Mouse (Mus musculus): ENCODE measurements around the gene Gpha2. TPM values are rescaled to one million over a fixed set of nuclear protein-coding genes. Genes with fewer than 3 reads are reported as not detected.

Gene Gpha2
- 0.64 TPM for polyA plus RNA-seq (2014; fragmentation: Illumina TruSeq; extraction: RNeasy Lipid Tissue Mini Kit (QIAGEN cat#74804); ENCODE audit: insufficient read depth, low read depth, low replicate concordance)

DNA sequence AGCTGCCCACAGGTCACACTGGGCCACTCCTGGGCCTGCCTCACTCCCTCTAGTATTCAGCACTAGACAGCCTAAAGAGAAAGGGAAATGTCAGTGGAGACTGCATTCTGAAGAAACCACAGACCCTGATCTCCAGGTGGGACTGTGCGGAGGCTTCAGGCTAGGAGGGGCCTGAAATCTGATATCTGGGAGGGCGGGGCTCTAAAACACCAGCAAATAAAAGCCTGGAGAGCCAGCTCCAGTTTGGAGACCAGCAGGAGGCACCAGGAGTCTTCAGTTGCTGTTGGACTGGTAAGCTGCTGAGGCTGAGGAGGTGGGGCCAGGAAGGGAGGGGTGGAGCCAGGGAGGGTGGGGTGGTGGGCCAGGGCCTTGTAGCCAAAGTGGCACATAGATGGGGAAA, at the start of gene Gpha2:
Gpha2 (plus strand) TSS at position 246 of the 400 bp plus-strand sequence.

DNA sequence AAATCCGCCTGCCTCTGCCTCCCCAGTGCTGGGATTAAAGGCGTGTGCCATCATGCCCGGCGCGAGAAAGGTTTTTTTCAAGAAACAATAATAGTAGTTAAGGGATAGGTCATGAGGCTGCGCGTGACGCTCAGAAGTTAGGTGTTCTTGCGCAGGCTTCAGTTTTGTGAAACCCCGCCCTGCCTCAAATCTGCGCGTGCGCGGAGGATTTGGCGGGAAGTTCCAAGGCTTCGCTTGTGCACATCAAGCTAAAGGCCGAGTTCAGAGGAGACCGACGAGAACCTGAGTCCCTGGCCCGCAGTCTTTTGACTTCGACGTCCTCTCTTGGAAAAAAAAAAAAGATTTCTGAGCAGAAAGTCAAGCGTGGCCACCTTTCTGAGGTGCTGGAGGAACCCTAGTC, 42.0 kb upstream of the Gpha2 start, which contains the start of gene Majin:
Majin (plus strand) TSS at position 258 of the 400 bp plus-strand sequence.

DNA sequence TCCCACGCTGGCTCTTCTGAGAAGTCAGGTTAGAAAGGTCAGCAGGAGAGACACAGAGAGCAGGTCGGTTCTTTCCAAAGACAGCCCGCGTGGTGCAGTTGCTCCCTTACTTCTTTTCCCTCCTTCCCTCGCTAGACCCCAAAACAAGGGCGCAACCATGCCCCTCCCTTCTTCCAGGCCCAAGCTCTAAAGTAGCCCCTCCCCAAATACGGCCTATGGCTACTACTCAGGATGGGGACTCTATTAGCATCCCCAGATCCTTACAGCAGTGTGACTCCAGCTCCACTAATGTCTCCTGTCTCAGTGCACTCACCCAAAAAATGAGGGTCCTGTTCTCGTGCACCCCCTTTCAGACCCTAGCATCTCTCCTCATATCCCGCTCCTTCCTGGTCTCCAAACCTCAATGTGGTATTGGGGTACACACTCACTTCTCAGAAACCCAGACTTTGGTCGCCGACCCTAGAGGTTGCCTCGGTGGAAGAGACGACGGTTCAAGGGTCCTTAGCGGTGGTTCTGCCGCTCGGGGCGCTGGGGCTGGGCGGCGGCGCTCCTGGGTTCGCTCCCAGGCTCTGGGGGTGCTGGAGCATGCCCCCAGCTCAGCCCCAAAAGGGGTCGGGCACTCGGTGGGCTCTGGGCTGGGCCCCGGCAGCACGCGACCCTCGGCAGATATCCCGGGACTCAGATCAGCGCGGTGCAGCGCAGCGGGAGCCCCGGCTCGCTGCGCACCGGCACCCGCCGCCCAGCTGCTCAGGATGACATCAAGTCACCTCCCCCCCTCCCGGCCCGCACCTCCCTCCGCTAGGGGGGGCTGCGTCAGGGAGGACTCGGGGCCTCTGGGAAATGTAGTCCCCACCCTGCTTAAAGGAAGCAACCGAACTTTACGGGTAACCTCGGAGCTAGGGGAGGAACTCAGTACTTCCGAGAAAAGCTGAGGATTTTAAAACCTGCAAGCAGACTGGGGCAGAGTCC, 9.2 kb downstream of the Gpha2 start, which contains the start of gene Ppp2r5b:
Ppp2r5b (minus strand) TSS at position 789 of the 969 bp plus-strand sequence.

DNA sequence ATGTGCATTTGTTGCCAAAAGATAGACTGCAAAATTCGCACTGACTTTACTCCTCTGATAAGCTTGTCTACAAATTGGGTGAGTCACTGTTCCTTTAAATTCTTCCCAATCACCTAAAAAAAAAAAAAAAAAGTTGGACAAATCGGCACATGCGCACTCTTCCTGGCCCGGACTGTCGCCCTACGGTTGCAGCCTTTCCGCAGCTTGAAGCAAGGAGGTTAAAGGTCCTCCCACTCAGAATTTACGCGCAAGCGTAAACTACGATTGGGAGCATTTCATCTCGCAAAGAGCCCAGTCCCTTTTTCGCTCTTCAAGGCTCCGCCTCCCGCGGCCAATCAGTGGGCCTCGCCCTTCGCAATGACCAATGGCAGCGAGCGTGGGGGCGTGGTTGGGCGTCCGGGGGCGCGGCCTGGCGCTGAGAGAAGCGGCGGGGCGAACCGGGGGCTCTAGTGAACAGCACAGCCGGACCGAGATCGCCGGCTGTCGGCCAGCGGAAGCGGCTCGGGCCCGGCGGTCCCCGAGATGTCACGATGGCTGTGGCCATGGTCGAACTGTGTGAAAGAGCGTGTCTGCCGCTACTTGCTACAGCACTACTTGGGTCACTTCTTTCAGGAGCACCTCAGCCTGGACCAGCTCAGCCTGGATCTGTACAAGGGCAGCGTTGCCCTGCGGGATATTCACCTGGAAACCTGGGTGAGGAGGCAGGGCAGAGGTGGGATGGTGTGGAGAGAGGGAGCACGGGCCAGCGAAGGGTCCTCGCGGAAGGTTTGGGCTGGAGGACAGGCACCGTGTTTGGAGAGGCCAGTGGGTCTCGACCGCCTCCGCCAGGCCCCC, 15.3 kb downstream of the Gpha2 start, which contains the start of gene Atg2a:
Atg2a (plus strand) TSS at position 395 of the 834 bp plus-strand sequence.

DNA sequence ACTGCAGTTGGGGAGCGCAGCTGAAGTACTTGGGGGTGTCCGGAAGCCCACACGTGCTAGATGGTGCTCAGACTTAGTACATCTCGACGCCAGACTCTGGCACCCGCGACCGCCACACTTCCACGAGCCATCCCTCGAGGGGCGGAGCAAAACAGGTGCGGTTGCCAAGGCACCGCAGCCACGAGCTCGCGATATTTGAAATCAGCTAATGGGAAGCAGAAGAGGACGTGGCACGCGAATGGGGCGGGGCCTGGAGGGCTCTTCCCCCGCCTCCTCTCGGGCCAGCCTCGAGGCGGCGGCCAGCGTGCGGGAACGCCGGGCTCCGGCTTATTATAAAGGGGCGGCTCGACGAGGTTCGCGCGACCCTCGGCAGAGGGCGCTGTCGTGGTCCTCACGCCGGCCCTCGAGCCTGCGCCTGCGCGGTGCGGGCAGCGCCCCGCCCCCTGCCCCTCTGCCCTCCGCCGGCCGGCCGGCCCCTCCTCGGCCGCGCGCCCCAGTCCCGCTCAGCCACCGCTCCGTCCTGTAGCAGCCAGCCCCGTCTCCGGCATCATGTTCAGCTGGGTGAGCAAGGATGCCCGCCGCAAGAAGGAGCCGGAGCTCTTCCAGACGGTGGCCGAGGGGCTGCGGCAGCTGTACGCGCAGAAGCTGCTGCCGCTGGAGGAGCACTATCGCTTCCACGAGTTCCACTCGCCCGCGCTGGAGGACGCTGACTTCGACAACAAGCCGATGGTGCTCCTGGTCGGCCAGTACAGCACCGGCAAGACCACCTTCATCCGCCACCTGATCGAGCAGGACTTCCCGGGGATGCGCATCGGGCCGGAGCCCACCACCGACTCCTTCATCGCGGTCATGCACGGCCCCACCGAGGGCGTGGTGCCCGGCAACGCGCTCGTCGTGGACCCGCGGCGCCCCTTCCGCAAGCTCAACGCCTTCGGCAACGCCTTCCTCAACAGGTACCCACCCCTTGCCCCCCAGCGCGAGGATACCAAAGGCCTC, 50.5 kb downstream of the Gpha2 start, which contains the start of gene Ehd1:
Ehd1 (plus strand) TSS at position 300 of the 996 bp plus-strand sequence.

Other genes starting within 250 kb of the Gpha2 start
- not detected for gene Slc22a20, start 240.2 kb upstream of the Gpha2 start, polyA plus RNA-seq (2014; fragmentation: Illumina TruSeq; extraction: RNeasy Lipid Tissue Mini Kit (QIAGEN cat#74804); ENCODE audit: insufficient read depth, low read depth, low replicate concordance)
- gene Capn1, start 210.5 kb upstream of the Gpha2 start, polyA plus RNA-seq (2014; fragmentation: Illumina TruSeq; extraction: RNeasy Lipid Tissue Mini Kit (QIAGEN cat#74804); ENCODE audit: insufficient read depth, low read depth, low replicate concordance), result 30.1 TPM
- 23.8 TPM for gene Syvn1, start 179.8 kb upstream of the Gpha2 start, polyA plus RNA-seq (2014; fragmentation: Illumina TruSeq; extraction: RNeasy Lipid Tissue Mini Kit (QIAGEN cat#74804); ENCODE audit: insufficient read depth, low read depth, low replicate concordance)
- gene Mrpl49, start 168.6 kb upstream of the Gpha2 start, polyA plus RNA-seq (2014; fragmentation: Illumina TruSeq; extraction: RNeasy Lipid Tissue Mini Kit (QIAGEN cat#74804); ENCODE audit: insufficient read depth, low read depth, low replicate concordance), result 25.9 TPM
- 2,086 TPM for gene Fau, start 168.5 kb upstream of the Gpha2 start, polyA plus RNA-seq (2014; fragmentation: Illumina TruSeq; extraction: RNeasy Lipid Tissue Mini Kit (QIAGEN cat#74804); ENCODE audit: insufficient read depth, low read depth, low replicate concordance)
- 21.2 TPM for gene Znhit2, start 165.2 kb upstream of the Gpha2 start, polyA plus RNA-seq (2014; fragmentation: Illumina TruSeq; extraction: RNeasy Lipid Tissue Mini Kit (QIAGEN cat#74804); ENCODE audit: insufficient read depth, low read depth, low replicate concordance)
- 10.4 TPM for gene Tm7sf2, start 158.0 kb upstream of the Gpha2 start, polyA plus RNA-seq (2014; fragmentation: Illumina TruSeq; extraction: RNeasy Lipid Tissue Mini Kit (QIAGEN cat#74804); ENCODE audit: insufficient read depth, low read depth, low replicate concordance)
- 30.5 TPM for gene Vps51, start 149.1 kb upstream of the Gpha2 start, polyA plus RNA-seq (2014; fragmentation: Illumina TruSeq; extraction: RNeasy Lipid Tissue Mini Kit (QIAGEN cat#74804); ENCODE audit: insufficient read depth, low read depth, low replicate concordance)
- gene Tmem262, start 146.3 kb upstream of the Gpha2 start, polyA plus RNA-seq (2014; fragmentation: Illumina TruSeq; extraction: RNeasy Lipid Tissue Mini Kit (QIAGEN cat#74804); ENCODE audit: insufficient read depth, low read depth, low replicate concordance), result not detected
- gene Gm28374, start 144.1 kb upstream of the Gpha2 start, polyA plus RNA-seq (2014; fragmentation: Illumina TruSeq; extraction: RNeasy Lipid Tissue Mini Kit (QIAGEN cat#74804); ENCODE audit: insufficient read depth, low read depth, low replicate concordance), result not detected
- 30.3 TPM for gene Zfpl1, start 141.4 kb upstream of the Gpha2 start, polyA plus RNA-seq (2014; fragmentation: Illumina TruSeq; extraction: RNeasy Lipid Tissue Mini Kit (QIAGEN cat#74804); ENCODE audit: insufficient read depth, low read depth, low replicate concordance)
- 0.73 TPM for gene Cdca5, start 141.4 kb upstream of the Gpha2 start, polyA plus RNA-seq (2014; fragmentation: Illumina TruSeq; extraction: RNeasy Lipid Tissue Mini Kit (QIAGEN cat#74804); ENCODE audit: insufficient read depth, low read depth, low replicate concordance)
- gene AC131692.1, start 132.0 kb upstream of the Gpha2 start, polyA plus RNA-seq (2014; fragmentation: Illumina TruSeq; extraction: RNeasy Lipid Tissue Mini Kit (QIAGEN cat#74804); ENCODE audit: insufficient read depth, low read depth, low replicate concordance), result not detected
- not detected for gene Naaladl1, start 120.6 kb upstream of the Gpha2 start, polyA plus RNA-seq (2014; fragmentation: Illumina TruSeq; extraction: RNeasy Lipid Tissue Mini Kit (QIAGEN cat#74804); ENCODE audit: insufficient read depth, low read depth, low replicate concordance)
- 9.6 TPM for gene Sac3d1, start 107.7 kb upstream of the Gpha2 start, polyA plus RNA-seq (2014; fragmentation: Illumina TruSeq; extraction: RNeasy Lipid Tissue Mini Kit (QIAGEN cat#74804); ENCODE audit: insufficient read depth, low read depth, low replicate concordance)
- 19.4 TPM for gene Snx15, start 98.1 kb upstream of the Gpha2 start, polyA plus RNA-seq (2014; fragmentation: Illumina TruSeq; extraction: RNeasy Lipid Tissue Mini Kit (QIAGEN cat#74804); ENCODE audit: insufficient read depth, low read depth, low replicate concordance)
- gene Batf2, start 85.4 kb upstream of the Gpha2 start, polyA plus RNA-seq (2014; fragmentation: Illumina TruSeq; extraction: RNeasy Lipid Tissue Mini Kit (QIAGEN cat#74804); ENCODE audit: insufficient read depth, low read depth, low replicate concordance), result 4.7 TPM
- 47.3 TPM for gene Arl2, start 84.8 kb upstream of the Gpha2 start, polyA plus RNA-seq (2014; fragmentation: Illumina TruSeq; extraction: RNeasy Lipid Tissue Mini Kit (QIAGEN cat#74804); ENCODE audit: insufficient read depth, low read depth, low replicate concordance)
- 0.18 TPM for gene Majin, start 42.0 kb upstream of the Gpha2 start, polyA plus RNA-seq (2014; fragmentation: Illumina TruSeq; extraction: RNeasy Lipid Tissue Mini Kit (QIAGEN cat#74804); ENCODE audit: insufficient read depth, low read depth, low replicate concordance)
- 22.8 TPM for gene Ppp2r5b, start 9.5 kb downstream of the Gpha2 start, polyA plus RNA-seq (2014; fragmentation: Illumina TruSeq; extraction: RNeasy Lipid Tissue Mini Kit (QIAGEN cat#74804); ENCODE audit: insufficient read depth, low read depth, low replicate concordance)
- 6.0 TPM for gene Atg2a, start 15.3 kb downstream of the Gpha2 start, polyA plus RNA-seq (2014; fragmentation: Illumina TruSeq; extraction: RNeasy Lipid Tissue Mini Kit (QIAGEN cat#74804); ENCODE audit: insufficient read depth, low read depth, low replicate concordance)
- 75.5 TPM for gene Ehd1, start 50.3 kb downstream of the Gpha2 start, polyA plus RNA-seq (2014; fragmentation: Illumina TruSeq; extraction: RNeasy Lipid Tissue Mini Kit (QIAGEN cat#74804); ENCODE audit: insufficient read depth, low read depth, low replicate concordance)
- gene Cdc42bpg, start 80.1 kb downstream of the Gpha2 start, polyA plus RNA-seq (2014; fragmentation: Illumina TruSeq; extraction: RNeasy Lipid Tissue Mini Kit (QIAGEN cat#74804); ENCODE audit: insufficient read depth, low read depth, low replicate concordance), result 44.0 TPM
- 16.7 TPM for gene Men1, start 108.6 kb downstream of the Gpha2 start, polyA plus RNA-seq (2014; fragmentation: Illumina TruSeq; extraction: RNeasy Lipid Tissue Mini Kit (QIAGEN cat#74804); ENCODE audit: insufficient read depth, low read depth, low replicate concordance)
- 49.4 TPM for gene Map4k2, start 114.8 kb downstream of the Gpha2 start, polyA plus RNA-seq (2014; fragmentation: Illumina TruSeq; extraction: RNeasy Lipid Tissue Mini Kit (QIAGEN cat#74804); ENCODE audit: insufficient read depth, low read depth, low replicate concordance)
- 58.0 TPM for gene Sf1, start 137.3 kb downstream of the Gpha2 start, polyA plus RNA-seq (2014; fragmentation: Illumina TruSeq; extraction: RNeasy Lipid Tissue Mini Kit (QIAGEN cat#74804); ENCODE audit: insufficient read depth, low read depth, low replicate concordance)
- gene Pygm, start 158.0 kb downstream of the Gpha2 start, polyA plus RNA-seq (2014; fragmentation: Illumina TruSeq; extraction: RNeasy Lipid Tissue Mini Kit (QIAGEN cat#74804); ENCODE audit: insufficient read depth, low read depth, low replicate concordance), result 19.5 TPM
- gene Rasgrp2, start 173.0 kb downstream of the Gpha2 start, polyA plus RNA-seq (2014; fragmentation: Illumina TruSeq; extraction: RNeasy Lipid Tissue Mini Kit (QIAGEN cat#74804); ENCODE audit: insufficient read depth, low read depth, low replicate concordance), result 83.3 TPM
- 4.0 TPM for gene Nrxn2, start 192.4 kb downstream of the Gpha2 start, polyA plus RNA-seq (2014; fragmentation: Illumina TruSeq; extraction: RNeasy Lipid Tissue Mini Kit (QIAGEN cat#74804); ENCODE audit: insufficient read depth, low read depth, low replicate concordance)

Measured in lung, adult 10 weeks (tissue).